Mouse (Mus musculus) embryonic facial prominence, embryonic 11.5 days (tissue): Measurements from ENCODE around the gene Sgtb. TPM values are rescaled to one million over a fixed set of nuclear protein-coding genes. Genes with fewer than 3 reads are reported as not detected.

ENCODE experiments used
- ATAC-seq: fragments of 200-750 bp; cut with Nextera tagmentation; replicated peaks from 2 replicates; pipeline ENCODE4 v1.8.0; 2017; ENCODE audit warnings: low read depth; ENCODE audit not compliant: insufficient number of reproducible peaks, low FRiP score, low TSS enrichment
- DNase-seq: peaks from one replicate; pipeline ENCODE4 v3.0.0-alpha.2; 2015; ENCODE audit warnings: low spot score
- H3K27ac ChIP-seq: fragments of 300-500 bp; sonication (generic); replicated peaks from 2 replicates; pipeline ENCODE4 v1.5.1; 2014; ENCODE audit warnings: mild to moderate bottlenecking, low read depth, low read length, control low read depth
- H3K27me3 ChIP-seq: fragments of 300-500 bp; sonication (generic); 2 replicates; pipeline ENCODE4 v1.6.1; 2014; ENCODE audit warnings: mild to moderate bottlenecking, low read length, moderate library complexity, mixed read lengths; ENCODE audit not compliant: control insufficient read depth, insufficient read depth
- H3K36me3 ChIP-seq: fragments of 300-500 bp; sonication (generic); replicated peaks from 2 replicates; pipeline ENCODE4 v1.6.1; 2014; ENCODE audit warnings: low read depth, mild to moderate bottlenecking, low read length, moderate library complexity, mixed read lengths; ENCODE audit not compliant: control insufficient read depth, insufficient read depth
- H3K4me1 ChIP-seq: fragments of 300-500 bp; sonication (generic); 2 replicates; pipeline ENCODE4 v1.6.1; 2014; ENCODE audit warnings: low read length, mixed read lengths; ENCODE audit not compliant: control insufficient read depth, insufficient read depth
- H3K4me2 ChIP-seq: fragments of 300-500 bp; sonication (generic); 2 replicates; pipeline ENCODE4 v1.6.1; 2014; ENCODE audit warnings: low read depth, mild to moderate bottlenecking, control low read depth, low read length, moderate library complexity
- H3K4me3 ChIP-seq: fragments of 300-500 bp; sonication (generic); 2 replicates; pipeline ENCODE4 v1.5.1; 2014; ENCODE audit warnings: low read depth, low read length, control low read depth
- H3K9ac ChIP-seq: fragments of 300-500 bp; sonication (generic); replicated peaks from 2 replicates; pipeline ENCODE4 v1.6.1; 2014; ENCODE audit warnings: mild to moderate bottlenecking, control low read depth, low read length
- H3K9me3 ChIP-seq: fragments of 300-500 bp; sonication (generic); replicated peaks from 2 replicates; pipeline ENCODE4 v1.6.1; 2016; ENCODE audit warnings: mild to moderate bottlenecking, low read length, inconsistent platforms, mixed read lengths; ENCODE audit not compliant: control insufficient read depth
- WGBS: fragments of 180-500 bp; shearing (Covaris S2); extraction: QIAGEN DNeasy Blood & Tissue Kit; methylation state at CpG from one replicate; pipeline ENCODE4 v1.1.7; 2014; 5-methylcytosine and 5-hydroxymethylcytosine counted together
- polyA plus RNA-seq: library from polyadenylated mRNA; unstranded; fragments of >200 nt; fragmentation: Nextera tagmentation; extraction: Ambion mirVana; gene quantifications from 2 replicates; pipeline ENCODE4 v1.2.1, GENCODE M21; 2014

Gene Sgtb
- 13.5 and 13.8 TPM in 2 replicates for polyA plus RNA-seq

- Histone ChIP-seq H3K9ac (peak within 1 kb of the TSS; percentile 70), H3K4me2 (peak within 1 kb of the TSS; percentile 99), H3K36me3 (no peaks in the 10 kb centered on the region; the same call in 1 of the 2 replicates), H3K4me3 (peak within 1 kb of the TSS; percentile 72), H3K4me1 (no peaks in the 10 kb centered on the region), H3K27ac (no peak within 1 kb of the TSS), H3K9me3 (no peaks in the 10 kb centered on the region), H3K27me3 (no peaks in the 10 kb centered on the region)
- ATAC-seq (peak; percentile 97), DNase-seq (peak; percentile 92)
- 1% methylated on average over 35 of the region's 44 CpGs for WGBS
These were observed at the start of gene Sgtb, which contains the start of gene Nln for GRCm38 (mm10) chr13:104109288-104109815. TSS of gene Sgtb (plus strand) at chr13:104109741. TSS of gene Nln (minus strand) at chr13:104109614.

GRCm38 (mm10) chr13:104060231-104060630 lies 49.3 kb upstream of the Sgtb start:
- no peak overlapping the region for H3K27ac ChIP-seq
- H3K36me3 ChIP-seq: no peaks in the 10 kb centered on the region
- H3K9me3 ChIP-seq: no peaks in the 10 kb centered on the region
- H3K27me3 ChIP-seq: no peaks in the 10 kb centered on the region
- no peak overlapping the region for H3K4me2 ChIP-seq
- H3K9ac ChIP-seq: no peak overlapping the region
- no peak overlapping the region for H3K4me3 ChIP-seq
- DNase-seq: no peak
- no peak for ATAC-seq
- WGBS: 63% methylated on average over 1 of the region's 1 CpGs
- H3K4me1 ChIP-seq: no peaks in the 10 kb centered on the region

- Histone ChIP-seq H3K4me3 (no peak overlapping the region), H3K4me2 (no peak overlapping the region), H3K36me3 (no peaks in the 10 kb centered on the region), H3K4me1 (no peaks in the 10 kb centered on the region), H3K9ac (no peak overlapping the region), H3K27ac (no peak overlapping the region), H3K27me3 (no peaks in the 10 kb centered on the region), H3K9me3 (no peaks in the 10 kb centered on the region)
- no peak; the same call in 1 of the 2 replicates for ATAC-seq
- no peak for DNase-seq
- 53% methylated on average over 2 of the region's 2 CpGs for WGBS
These were observed 47.4 kb upstream of the Sgtb start for GRCm38 (mm10) chr13:104061975-104062750.

GRCm38 (mm10) chr13:104063061-104063460 lies 46.5 kb upstream of the Sgtb start:
- no peaks in the 10 kb centered on the region for H3K9me3 ChIP-seq
- no peak overlapping the region for H3K9ac ChIP-seq
- H3K27ac ChIP-seq: no peak overlapping the region
- ATAC-seq: no peak; the same call in 1 of the 2 replicates
- H3K36me3 ChIP-seq: no peaks in the 10 kb centered on the region
- peak; percentile 50 for DNase-seq
- H3K27me3 ChIP-seq: no peaks in the 10 kb centered on the region
- no peak overlapping the region for H3K4me3 ChIP-seq
- 48% methylated on average over 9 of the region's 9 CpGs for WGBS
- no peak overlapping the region for H3K4me2 ChIP-seq
- no peaks in the 10 kb centered on the region for H3K4me1 ChIP-seq

- Histone ChIP-seq H3K4me2 (no peak overlapping the region), H3K27me3 (no peaks in the 10 kb centered on the region), H3K4me1 (no peaks in the 10 kb centered on the region), H3K36me3 (no peaks in the 10 kb centered on the region), H3K4me3 (no peak overlapping the region), H3K9me3 (no peaks in the 10 kb centered on the region), H3K9ac (no peak overlapping the region), H3K27ac (no peak overlapping the region)
- ATAC-seq (no peak), DNase-seq (no peak)
- 43% methylated on average over 2 of the region's 2 CpGs for WGBS
These were observed 43.7 kb upstream of the Sgtb start for GRCm38 (mm10) chr13:104065649-104066347.

- no peak overlapping the region for H3K4me2 ChIP-seq
- DNase-seq (no peak), ATAC-seq (no peak)
- no peaks in the 10 kb centered on the region; the same call in 1 of the 2 replicates for H3K36me3 ChIP-seq
- no peaks in the 10 kb centered on the region for H3K27me3 ChIP-seq
- no peak overlapping the region for H3K27ac ChIP-seq
- H3K4me3 ChIP-seq: no peak overlapping the region
- no peaks in the 10 kb centered on the region for H3K9me3 ChIP-seq
- 94% methylated on average over 11 of the region's 11 CpGs for WGBS
- no peak overlapping the region for H3K9ac ChIP-seq
- H3K4me1 ChIP-seq: no peaks in the 10 kb centered on the region
These were observed 40.3 kb upstream of the Sgtb start for GRCm38 (mm10) chr13:104069216-104069615.

- Histone ChIP-seq H3K4me3 (no peak overlapping the region), H3K27ac (no peak overlapping the region), H3K4me1 (no peaks in the 10 kb centered on the region), H3K9me3 (no peaks in the 10 kb centered on the region), H3K4me2 (no peak overlapping the region), H3K36me3 (no peaks in the 10 kb centered on the region; the same call in 1 of the 2 replicates), H3K9ac (no peak overlapping the region), H3K27me3 (no peaks in the 10 kb centered on the region)
- DNase-seq: no peak
- no peak for ATAC-seq
- WGBS: 79% methylated on average over 3 of the region's 3 CpGs
These were observed 38.8 kb upstream of the Sgtb start for GRCm38 (mm10) chr13:104070703-104071102.

- H3K36me3 ChIP-seq: no peaks in the 10 kb centered on the region; the same call in 1 of the 2 replicates
- no peak overlapping the region for H3K9ac ChIP-seq
- no peaks in the 10 kb centered on the region for H3K9me3 ChIP-seq
- H3K4me1 ChIP-seq: no peaks in the 10 kb centered on the region
- H3K4me3 ChIP-seq: no peak overlapping the region
- no peak overlapping the region for H3K27ac ChIP-seq
- DNase-seq (no peak), ATAC-seq (no peak)
- H3K27me3 ChIP-seq: no peaks in the 10 kb centered on the region
- H3K4me2 ChIP-seq: no peak overlapping the region
- 87% methylated on average over 9 of the region's 9 CpGs for WGBS
These were observed 37.2 kb upstream of the Sgtb start for GRCm38 (mm10) chr13:104072351-104072750.
